Mouse (Mus musculus) liver, postnatal 0 days (tissue): ENCODE results near the gene Spon1. TPM values are rescaled to one million over a fixed set of nuclear protein-coding genes. Genes with fewer than 3 reads are reported as not detected.

ENCODE experiments used
- ATAC-seq: fragments of 200-750 bp; cut with Nextera tagmentation; 2 replicates; pipeline ENCODE4 v1.8.0; 2017; ENCODE audit warnings: mild to moderate bottlenecking, moderate library complexity
- DNase-seq: peaks from one replicate; pipeline ENCODE4 v3.0.0-alpha.2; 2016
- H3K27ac ChIP-seq: fragments of 300-500 bp; sonication (generic); 2 replicates; pipeline ENCODE4 v1.5.1; 2014; ENCODE audit warnings: antibody characterized with exemption, moderate library complexity, mild to moderate bottlenecking, low read depth
- H3K27me3 ChIP-seq: fragments of 300-500 bp; sonication (generic); 2 replicates; pipeline ENCODE4 v1.6.1; 2014; ENCODE audit warnings: low read length, control low read depth, mixed read lengths; ENCODE audit not compliant: insufficient read depth
- H3K36me3 ChIP-seq: fragments of 300-500 bp; sonication (generic); replicated peaks from 2 replicates; pipeline ENCODE4 v1.6.1; 2014; ENCODE audit warnings: mild to moderate bottlenecking, control low read depth, low read length, moderate library complexity, mixed read lengths; ENCODE audit not compliant: insufficient read depth
- H3K4me1 ChIP-seq: fragments of 300-500 bp; sonication (generic); 2 replicates; pipeline ENCODE4 v1.6.1; 2014; ENCODE audit warnings: antibody characterized with exemption, mild to moderate bottlenecking, control low read depth; ENCODE audit not compliant: insufficient read depth
- H3K4me2 ChIP-seq: fragments of 300-500 bp; sonication (generic); 2 replicates; pipeline ENCODE4 v1.6.1; 2014; ENCODE audit warnings: low read depth, mild to moderate bottlenecking, low read length, moderate library complexity, mixed read lengths
- H3K4me3 ChIP-seq: fragments of 300-500 bp; sonication (generic); 2 replicates; pipeline ENCODE4 v1.5.1; 2014; ENCODE audit warnings: low read depth, low read length
- H3K9ac ChIP-seq: fragments of 300-500 bp; sonication (generic); replicated peaks from 2 replicates; pipeline ENCODE4 v1.6.1; 2014; ENCODE audit warnings: mild to moderate bottlenecking, moderate library complexity
- H3K9me3 ChIP-seq: fragments of 300-500 bp; sonication (generic); 2 replicates; pipeline ENCODE4 v1.6.1; 2016; ENCODE audit warnings: mild to moderate bottlenecking, control low read depth, low read length, mixed read lengths
- CTCF ChIP-seq: sonication (generic); IDR thresholded peaks from 2 replicates; pipeline ENCODE4 v1.5.1; 2016; ENCODE audit warnings: antibody characterized with exemption, low read depth
- EP300 ChIP-seq: IDR thresholded peaks from 2 replicates; pipeline ENCODE4 v1.6.1; 2016; ENCODE audit warnings: antibody characterized with exemption, low read depth, mild to moderate bottlenecking
- WGBS: fragments of 180-500 bp; shearing (Covaris S2); extraction: QIAGEN DNeasy Blood & Tissue Kit; methylation state at CpG from one replicate; pipeline ENCODE4 v1.1.7; 2014; ENCODE audit not compliant: insufficient replicate concordance; 5-methylcytosine and 5-hydroxymethylcytosine counted together
- polyA plus RNA-seq: library from polyadenylated mRNA; unstranded; fragments of >200 nt; fragmentation: Nextera tagmentation; extraction: Ambion mirVana; gene quantifications from 2 replicates; pipeline ENCODE4 v1.2.1, GENCODE M21; 2015

Gene Spon1
- polyA plus RNA-seq, 1 experiment from 2014 or later, result 0.35 TPM

- no peak overlapping the region for H3K4me3 ChIP-seq
- H3K9ac ChIP-seq, result no peak overlapping the region
- no peaks in the 10 kb centered on the region for H3K4me1 ChIP-seq
- H3K36me3 ChIP-seq, result no peaks in the 10 kb centered on the region
- no peak overlapping the region for H3K4me2 ChIP-seq
- 31% methylated on average over 1 of the region's 1 CpGs for WGBS
- ATAC-seq, result no peak
- no peaks in the 10 kb centered on the region for H3K9me3 ChIP-seq
- no peak overlapping the region for H3K27ac ChIP-seq
- TF ChIP-seq CTCF (no peak), EP300 (no peak)
- DNase-seq, result no peak
- no peaks in the 10 kb centered on the region for H3K27me3 ChIP-seq
These were observed 60.7 kb downstream of the Spon1 start for GRCm38 (mm10) chr7:113826510-113826909.

DNA sequence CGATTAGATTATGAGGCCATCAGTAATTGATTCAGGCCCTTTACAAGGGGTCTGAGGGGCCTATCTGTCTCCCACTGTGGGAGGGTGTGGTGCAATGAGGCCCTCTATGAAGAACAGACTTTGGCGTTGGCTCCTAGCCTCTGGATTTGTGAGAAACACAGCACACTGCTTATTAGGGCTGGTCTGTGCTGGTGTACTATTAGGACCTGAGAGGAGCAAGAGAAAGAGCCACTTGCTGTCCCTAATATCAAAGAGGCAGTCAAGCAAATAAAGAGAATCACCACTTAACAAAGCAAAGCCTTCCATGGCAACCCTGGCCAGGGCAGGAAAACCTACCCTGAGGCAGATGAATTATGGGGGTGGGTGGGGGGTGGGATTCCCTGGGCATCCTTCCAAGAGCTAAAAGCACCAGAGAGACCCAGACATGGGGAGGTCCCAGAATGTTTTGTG is 62.3 kb downstream of the Spon1 start:
- 58% methylated on average over 2 of the region's 2 CpGs for WGBS
- no peak for TF ChIP-seq EP300
- TF ChIP-seq CTCF, result no peak

DNA sequence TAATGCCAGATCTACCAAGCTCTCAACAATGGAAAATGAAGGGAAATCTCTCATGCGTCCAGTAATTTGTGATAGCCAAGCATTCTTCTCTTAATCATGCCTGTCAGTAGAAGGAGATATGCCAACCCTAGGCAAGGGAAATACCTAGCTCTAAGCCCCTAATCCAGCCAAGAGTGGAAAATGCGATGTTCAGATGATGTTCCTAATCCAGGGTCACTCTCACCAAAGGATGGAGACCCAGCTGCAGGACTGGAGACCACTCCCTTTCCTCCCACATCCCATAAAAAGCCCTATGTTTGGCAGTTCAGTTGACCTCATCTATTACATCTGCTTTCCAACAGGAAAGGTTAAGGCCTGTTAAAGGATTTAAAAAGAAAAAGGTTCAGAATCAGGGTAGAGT is 62.8 kb downstream of the Spon1 start:
- H3K27ac ChIP-seq, result no peak overlapping the region
- no peaks in the 10 kb centered on the region for H3K27me3 ChIP-seq
- H3K9me3 ChIP-seq, result no peaks in the 10 kb centered on the region
- H3K4me1 ChIP-seq, result no peaks in the 10 kb centered on the region
- H3K9ac ChIP-seq, result no peak overlapping the region
- H3K4me3 ChIP-seq, result no peak overlapping the region
- H3K36me3 ChIP-seq, result no peaks in the 10 kb centered on the region
- no peak for TF ChIP-seq CTCF
- no peak for TF ChIP-seq EP300
- no peak overlapping the region for H3K4me2 ChIP-seq
- no peak for DNase-seq
- 85% methylated on average over 2 of the region's 2 CpGs for WGBS
- ATAC-seq, result no peak

More for the DNA sequence above, 62.3 kb downstream of the Spon1 start:
- Histone ChIP-seq H3K9ac (no peak overlapping the region), H3K9me3 (no peaks in the 10 kb centered on the region), H3K27me3 (no peaks in the 10 kb centered on the region), H3K27ac (no peak overlapping the region), H3K4me3 (no peak overlapping the region), H3K4me2 (no peak overlapping the region), H3K36me3 (no peaks in the 10 kb centered on the region), H3K4me1 (no peaks in the 10 kb centered on the region)
- DNase-seq (no peak), ATAC-seq (no peak)

DNA sequence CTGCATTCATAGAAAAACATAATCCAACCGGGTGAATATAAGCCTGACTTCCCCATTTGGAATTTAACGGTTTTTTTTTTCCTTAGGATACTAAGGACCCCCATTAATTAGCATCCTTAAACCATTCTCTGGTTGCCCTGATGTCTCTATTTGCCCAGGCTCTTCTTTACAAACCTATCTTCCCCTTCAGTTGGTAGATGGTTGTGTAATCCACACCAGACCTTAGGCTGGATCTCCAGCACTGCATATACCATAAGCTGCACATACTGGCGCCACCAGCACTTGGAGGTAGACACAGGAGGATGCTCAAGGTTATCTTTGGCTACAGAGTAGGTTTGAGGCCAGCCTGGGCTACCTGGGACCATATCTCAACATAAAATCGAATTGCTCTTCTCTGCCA is 71.4 kb downstream of the Spon1 start:
- Histone ChIP-seq H3K9ac (no peak overlapping the region), H3K4me1 (no peaks in the 10 kb centered on the region), H3K4me2 (no peak overlapping the region), H3K36me3 (no peaks in the 10 kb centered on the region), H3K9me3 (no peaks in the 10 kb centered on the region), H3K27ac (no peak overlapping the region), H3K4me3 (no peak overlapping the region), H3K27me3 (no peaks in the 10 kb centered on the region)
- no peak for TF ChIP-seq CTCF
- no peak for TF ChIP-seq EP300
- DNase-seq (no peak), ATAC-seq (no peak)
- 69% methylated on average over 4 of the region's 4 CpGs for WGBS

DNA sequence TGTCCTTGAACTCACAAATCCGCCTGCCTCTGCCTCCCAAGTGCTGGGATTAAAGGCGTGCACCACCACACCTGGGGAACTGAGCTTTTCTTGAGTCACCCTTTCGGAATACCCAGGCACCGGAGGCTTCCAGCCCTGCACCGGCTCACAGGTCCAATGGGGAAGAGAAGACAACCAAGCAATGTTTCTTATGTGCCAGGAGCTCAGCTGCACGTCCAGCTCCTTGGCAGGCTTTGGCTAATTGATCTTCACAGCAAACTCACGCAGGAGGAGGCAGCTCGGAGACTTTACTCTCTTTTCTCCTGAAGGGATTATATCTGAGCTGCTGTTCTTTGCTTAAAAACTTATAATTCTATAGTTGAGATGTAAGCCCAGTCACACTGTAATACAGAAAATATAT is 73.6 kb downstream of the Spon1 start:
- Histone ChIP-seq H3K27me3 (no peaks in the 10 kb centered on the region), H3K36me3 (no peaks in the 10 kb centered on the region), H3K4me2 (no peak overlapping the region), H3K9ac (no peak overlapping the region), H3K27ac (no peak overlapping the region), H3K4me1 (no peaks in the 10 kb centered on the region), H3K4me3 (no peak overlapping the region), H3K9me3 (no peaks in the 10 kb centered on the region)
- no peak for DNase-seq
- 73% methylated on average over 8 of the region's 8 CpGs for WGBS
- ATAC-seq, result no peak
- TF ChIP-seq CTCF (no peak), EP300 (no peak)

DNA sequence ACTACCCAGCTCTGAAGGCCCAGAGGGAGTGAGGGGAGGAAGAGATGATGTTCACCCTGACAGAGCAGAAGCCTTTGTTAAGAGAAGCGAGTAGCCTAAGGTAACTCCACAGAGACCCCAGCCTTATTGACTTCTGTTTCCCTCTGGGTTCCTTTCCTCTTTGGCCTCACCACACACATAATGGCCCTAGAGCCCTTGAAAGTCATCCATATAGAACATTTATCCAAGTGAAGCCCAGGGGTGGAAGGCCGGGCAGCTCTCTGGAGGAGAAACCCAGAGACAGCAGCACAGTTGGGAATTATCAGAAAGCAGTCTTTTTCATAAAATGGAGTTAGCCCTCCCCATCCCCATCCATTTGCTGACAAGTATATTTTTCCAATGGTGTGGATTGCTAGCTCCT is 75.7 kb downstream of the Spon1 start:
- DNase-seq (no peak), ATAC-seq (no peak)
- Histone ChIP-seq H3K4me3 (no peak overlapping the region), H3K4me2 (no peak overlapping the region), H3K36me3 (no peaks in the 10 kb centered on the region), H3K9me3 (no peaks in the 10 kb centered on the region), H3K27me3 (no peaks in the 10 kb centered on the region), H3K9ac (no peak overlapping the region), H3K27ac (no peak overlapping the region), H3K4me1 (no peaks in the 10 kb centered on the region)
- 79% methylated on average over 2 of the region's 2 CpGs for WGBS
- no peak for TF ChIP-seq EP300
- TF ChIP-seq CTCF, result no peak

GRCm38 (mm10) chr7:113843150-113843549 is 77.4 kb downstream of the Spon1 start:
- TF ChIP-seq CTCF, result no peak
- no peak for TF ChIP-seq EP300
- Histone ChIP-seq H3K9me3 (no peaks in the 10 kb centered on the region), H3K4me2 (no peak overlapping the region), H3K4me3 (no peak overlapping the region), H3K9ac (no peak overlapping the region), H3K27ac (no peak overlapping the region), H3K4me1 (no peaks in the 10 kb centered on the region), H3K36me3 (no peaks in the 10 kb centered on the region), H3K27me3 (no peaks in the 10 kb centered on the region)
- DNase-seq (no peak), ATAC-seq (no peak)
- WGBS, result 53% methylated on average over 2 of the region's 2 CpGs
